Mouse (Mus musculus) testis, postnatal 14 days (tissue): ENCODE measurements around the gene Tmem101.
"Not testable (repeated sequence)": the region's sequence is repeated elsewhere in the genome, so short reads cannot be mapped to it uniquely, and the experiment has no call there.

Experiments
- DNase-seq: peaks from one replicate; pipeline ENCODE4 v3.0.0; 2021; ENCODE audit warnings: low spot score

Tmem101 gene

DNA sequence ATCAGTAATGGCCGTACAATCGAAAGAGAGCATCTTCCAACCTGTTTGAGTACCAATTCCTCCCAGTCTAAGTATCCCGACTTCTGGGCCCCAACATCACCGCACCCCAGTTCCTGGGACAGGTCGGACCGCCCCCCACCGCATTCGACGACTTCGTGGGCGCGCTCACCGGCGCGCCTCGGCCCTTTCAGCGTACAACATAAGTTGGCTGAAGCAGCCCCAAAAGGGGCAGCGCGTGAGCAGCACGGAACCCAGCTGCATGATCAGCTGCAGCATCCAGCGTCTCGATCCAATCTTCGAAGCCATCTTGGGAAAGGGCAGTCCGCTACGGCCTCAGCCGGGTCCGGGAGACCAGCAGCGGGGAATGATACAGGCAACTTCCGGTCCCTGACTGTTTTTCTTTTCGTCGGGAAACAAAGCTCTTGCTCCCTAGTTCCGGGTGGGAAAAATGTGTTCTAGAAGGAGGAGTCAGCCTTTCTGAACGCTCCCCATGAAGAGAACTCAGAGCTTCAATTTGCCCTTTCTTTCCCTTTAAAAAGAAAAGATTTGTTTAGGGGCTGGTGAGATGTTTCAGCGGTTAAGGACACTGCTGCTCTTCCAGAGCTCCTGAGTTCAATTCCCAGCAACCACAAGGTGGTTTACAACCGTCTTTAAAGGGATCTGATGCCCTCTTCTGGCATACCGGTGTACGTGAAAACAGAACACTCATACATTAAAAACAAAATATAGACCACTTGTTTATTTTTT lies at the start of gene Tmem101:
TSS of gene Tmem101 (minus strand) at position 366 of the 747 bp plus-strand sequence.
- DNase-seq: peak; percentile 92

DNA sequence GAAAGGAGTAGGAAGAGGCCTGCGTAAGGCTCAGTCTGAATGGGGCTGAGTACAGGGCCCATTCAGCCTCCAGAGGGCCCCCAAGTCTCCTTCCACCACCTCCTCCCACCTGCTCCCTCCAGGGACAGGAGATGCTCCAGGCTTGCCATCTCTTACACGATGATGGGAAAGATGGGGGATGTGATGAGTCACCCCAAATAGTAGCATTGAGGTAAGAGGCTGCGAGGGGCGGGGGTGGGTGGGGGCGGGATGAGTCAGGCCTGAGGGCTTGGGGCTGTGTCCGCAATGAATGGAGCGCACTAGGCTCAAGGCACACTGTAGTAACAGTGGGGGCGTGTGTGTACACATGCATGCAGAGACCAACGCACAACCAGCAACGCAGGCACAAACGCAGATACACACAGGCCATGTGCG lies 45.2 kb upstream of the Tmem101 start:
- no peak for DNase-seq

DNA sequence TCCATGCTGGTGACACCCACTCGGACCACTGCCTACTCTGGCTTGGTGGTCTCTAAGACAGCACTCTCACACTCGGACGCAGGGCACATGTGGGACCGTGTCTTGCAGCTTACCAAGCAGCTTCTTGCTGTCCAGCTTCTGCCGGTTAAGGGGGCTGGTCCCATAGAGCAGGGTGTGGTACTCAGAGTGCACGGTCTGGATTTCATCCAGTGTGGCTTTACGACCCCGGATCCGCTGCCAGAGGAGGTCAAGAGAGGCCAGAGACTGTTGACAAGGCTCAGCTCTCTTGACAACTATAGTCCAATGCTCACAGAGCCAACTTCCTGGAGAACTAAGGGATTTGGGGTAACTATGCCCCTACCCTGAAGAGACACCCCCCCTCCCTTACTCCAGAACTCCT lies 43.7 kb upstream of the Tmem101 start:
- DNase-seq: no peak

DNA sequence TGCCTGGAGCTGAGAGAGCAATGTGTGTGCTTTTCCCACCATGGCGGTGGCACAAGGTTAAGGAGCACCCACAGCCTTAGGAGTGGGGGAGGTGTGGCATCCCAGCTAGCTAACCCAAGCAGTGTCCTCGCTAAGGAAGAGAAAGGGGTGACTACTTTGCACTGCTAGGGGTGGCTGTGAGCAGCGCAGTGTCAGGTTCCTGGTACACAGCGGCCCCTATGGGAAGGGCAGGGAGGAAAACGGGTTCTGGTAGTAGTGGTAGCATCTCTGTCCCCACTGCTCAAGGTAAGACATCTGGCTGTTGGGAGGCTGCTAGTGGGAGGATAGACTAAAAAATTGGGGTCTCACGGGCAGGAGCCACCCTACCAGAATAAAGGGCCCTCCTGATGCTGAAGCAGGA lies 42.0 kb upstream of the Tmem101 start:
- no peak for DNase-seq

DNA sequence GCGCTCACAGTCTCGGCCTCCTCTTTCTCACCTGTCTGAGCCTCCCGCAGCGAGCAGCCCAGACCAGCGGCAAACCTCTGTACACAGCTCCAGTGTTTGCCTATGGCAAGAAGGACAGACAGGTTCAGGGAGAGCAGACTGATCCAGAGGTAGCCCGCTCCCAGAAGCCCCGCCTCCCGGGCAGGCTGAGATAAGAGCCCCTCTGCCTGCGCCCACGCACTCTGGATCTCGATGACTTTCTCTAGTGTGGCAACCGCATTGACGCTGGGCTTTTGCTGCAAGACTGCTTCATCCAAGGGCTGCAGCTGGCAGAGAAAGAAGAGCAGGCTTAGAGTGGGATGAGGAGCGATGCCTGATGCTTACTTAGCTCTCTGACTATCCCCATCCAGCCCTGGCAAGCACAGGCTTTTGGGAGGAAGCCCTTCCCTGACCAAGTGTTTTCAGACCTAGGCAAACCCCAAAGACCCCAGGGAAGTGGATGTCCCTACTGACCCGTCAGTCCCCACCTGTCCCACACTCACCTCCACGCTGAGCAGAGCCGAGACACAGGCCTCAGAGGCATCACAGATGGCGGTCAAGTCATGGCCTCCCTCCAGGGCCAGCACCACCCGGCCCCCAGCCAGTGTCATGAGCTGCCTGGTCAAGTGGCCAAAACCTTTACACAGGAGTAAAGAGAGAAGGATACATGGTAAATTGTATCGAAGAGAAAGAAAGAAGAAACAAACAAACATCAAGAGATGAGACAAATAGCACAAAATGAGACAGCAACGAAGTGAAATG lies 40.0 kb upstream of the Tmem101 start:
- no peak for DNase-seq

DNA sequence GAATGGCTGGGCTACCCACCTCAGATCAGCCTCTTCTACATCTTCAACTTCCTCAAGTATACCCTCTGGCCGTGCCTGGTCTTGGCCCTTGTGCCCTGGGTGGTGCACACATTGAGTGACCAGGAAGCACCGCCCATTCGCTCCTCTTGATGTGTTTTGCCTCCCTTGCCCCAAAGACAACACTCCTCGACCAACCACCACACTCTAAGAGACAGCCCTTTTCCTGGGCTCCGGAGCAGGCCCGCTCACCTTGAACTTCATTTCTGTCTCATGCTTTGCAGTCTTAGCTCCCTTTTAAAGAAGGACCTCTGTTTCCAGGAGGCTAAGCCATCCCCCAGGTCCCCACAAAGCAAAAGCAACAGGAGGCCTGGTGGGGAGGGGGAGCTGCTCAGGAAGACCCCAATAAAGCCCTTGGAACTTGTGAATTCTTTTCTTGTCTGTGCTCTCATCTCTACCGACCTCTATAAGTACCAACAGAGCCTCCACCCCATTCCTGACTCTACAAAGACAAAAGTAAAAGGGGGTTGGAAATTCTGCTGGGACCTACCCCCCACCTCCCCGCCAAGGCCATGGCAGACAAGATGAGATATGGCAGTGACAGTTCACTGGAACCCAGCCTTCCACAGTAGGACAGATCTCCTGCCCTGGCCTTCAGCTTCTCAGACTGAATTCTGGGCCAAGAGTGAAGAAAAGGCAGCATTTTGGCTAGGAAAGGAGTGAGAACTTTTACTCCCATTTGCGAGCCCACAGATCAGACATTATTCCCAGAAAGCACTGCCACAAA lies 37.6 kb upstream of the Tmem101 start:
- DNase-seq: no peak

DNA sequence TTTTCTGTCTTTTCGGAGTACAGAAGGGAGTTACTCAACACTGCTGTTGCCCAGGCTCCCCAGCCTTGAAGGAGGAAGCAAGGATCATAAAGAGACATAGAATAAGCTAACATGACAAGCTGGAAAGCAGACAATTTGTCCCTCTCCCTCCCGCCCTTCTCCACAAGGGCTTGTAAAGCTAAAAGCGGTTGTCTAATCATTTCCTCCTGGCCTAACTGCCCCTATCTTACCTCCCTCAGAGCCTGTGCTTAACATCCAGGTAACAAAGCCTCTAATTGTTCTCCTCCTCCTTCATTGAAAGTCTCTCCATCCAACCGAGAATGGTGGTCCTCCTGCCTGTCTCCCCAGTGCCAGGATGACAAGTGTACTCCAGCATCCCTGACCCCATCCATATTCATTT lies 34.6 kb upstream of the Tmem101 start:
- DNase-seq: no peak

DNA sequence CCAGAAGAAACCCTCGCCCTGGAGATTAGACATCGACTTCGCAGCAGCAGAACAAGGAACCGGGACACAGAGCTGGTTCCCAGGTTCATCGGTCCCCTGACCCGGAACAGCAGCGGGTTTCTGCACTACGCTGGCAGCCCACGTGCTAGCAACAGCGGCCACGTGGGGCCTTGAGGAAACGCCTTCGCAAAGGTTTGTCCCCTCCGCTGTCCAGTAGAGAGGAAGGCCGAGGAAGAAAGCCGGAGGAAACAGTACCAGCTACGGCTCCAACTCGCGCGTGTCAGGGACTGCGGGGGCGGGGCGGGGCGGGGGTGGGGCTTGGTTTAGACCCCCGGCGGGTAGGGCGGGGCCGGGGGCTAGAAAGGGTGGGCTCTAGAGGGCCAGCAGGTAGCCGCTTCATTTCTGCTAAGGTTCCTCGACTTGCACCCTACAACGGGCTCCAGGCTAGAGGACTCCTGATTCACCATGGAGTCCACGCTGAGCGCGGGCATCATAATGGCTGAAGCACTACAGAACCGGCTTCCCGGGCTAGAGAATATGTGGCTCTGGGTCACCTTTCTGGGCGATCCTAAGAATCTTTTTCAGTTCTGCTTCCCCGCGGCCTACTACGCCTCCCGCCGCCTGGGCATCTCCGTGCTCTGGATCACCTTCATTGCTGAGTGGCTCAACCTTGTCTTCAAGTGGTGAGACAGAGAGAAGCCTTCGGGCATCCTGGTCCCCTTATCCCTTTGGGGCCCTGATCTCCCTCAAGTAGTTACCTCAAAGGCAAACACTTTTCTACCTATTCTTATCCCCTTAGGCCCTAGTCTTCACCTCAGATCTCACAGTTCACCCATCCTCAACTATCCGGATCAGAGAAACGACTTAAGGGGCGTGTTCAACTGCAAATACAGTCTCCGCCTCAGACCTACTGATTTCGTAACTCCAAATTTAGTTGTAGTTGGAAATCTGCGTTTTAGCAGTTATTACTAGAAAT lies 33.5 kb upstream of the Tmem101 start, which contains the start of gene G6pc3:
TSS of gene G6pc3 (plus strand) at position 160 of the 976 bp plus-strand sequence.
- DNase-seq: peak; percentile 89

DNA sequence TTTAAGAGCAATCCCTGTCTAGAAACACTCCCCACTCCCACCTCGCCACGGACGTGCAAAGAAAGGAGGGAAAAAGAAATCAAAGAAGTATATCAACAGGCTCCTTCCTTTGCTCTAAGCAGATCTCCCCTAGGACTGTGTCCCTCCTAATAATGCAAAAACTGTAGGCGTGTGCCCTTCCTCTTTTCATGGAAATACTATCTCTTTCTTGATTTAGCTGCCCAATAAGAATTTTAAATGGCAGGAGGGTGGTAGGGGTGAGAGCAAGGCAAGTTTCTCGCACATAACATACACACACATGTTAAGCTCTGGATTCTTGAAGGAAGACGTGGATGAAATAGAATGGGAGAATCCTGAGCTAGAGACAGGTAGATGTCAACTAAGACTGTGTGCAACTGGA lies 32.8 kb upstream of the Tmem101 start:
- no peak for DNase-seq

DNA sequence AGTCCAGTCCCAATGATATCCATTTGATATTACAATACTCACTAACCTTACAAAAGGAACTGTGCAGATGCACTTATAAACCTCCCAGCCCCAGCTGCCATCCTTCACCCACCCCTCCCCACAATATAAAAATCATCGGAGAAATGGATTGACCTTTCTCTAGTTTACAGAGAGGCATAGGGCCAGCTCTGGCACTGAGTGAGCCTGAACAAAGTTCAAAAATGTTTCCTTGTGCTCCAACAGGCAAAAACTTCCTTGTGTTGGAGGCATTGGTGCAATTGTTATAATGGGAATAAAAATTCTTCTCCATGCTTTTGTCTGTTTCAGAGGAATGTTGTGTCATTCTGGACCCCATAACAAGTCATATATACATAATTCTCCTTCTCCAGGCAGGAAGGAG lies 30.0 kb upstream of the Tmem101 start:
- no peak for DNase-seq

DNA sequence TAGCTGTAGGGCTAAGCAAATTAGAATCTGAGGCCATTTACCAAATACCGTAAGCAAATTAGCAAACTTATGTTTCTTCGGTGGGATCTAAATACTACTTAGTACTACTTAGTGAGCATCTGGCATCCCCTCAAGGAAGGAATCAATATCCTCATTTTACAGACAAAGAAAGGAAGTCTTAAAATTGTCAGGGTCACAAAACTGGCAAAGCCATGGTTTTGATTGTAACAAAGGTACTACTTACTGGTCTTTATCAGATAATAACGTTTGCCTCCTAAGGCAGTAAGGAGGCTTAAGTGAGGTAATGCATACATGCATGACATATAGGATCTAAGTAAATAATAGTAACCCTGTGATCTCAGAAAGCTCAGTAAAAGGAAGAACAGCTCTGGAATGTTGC lies 29.5 kb upstream of the Tmem101 start:
- no peak for DNase-seq

DNA sequence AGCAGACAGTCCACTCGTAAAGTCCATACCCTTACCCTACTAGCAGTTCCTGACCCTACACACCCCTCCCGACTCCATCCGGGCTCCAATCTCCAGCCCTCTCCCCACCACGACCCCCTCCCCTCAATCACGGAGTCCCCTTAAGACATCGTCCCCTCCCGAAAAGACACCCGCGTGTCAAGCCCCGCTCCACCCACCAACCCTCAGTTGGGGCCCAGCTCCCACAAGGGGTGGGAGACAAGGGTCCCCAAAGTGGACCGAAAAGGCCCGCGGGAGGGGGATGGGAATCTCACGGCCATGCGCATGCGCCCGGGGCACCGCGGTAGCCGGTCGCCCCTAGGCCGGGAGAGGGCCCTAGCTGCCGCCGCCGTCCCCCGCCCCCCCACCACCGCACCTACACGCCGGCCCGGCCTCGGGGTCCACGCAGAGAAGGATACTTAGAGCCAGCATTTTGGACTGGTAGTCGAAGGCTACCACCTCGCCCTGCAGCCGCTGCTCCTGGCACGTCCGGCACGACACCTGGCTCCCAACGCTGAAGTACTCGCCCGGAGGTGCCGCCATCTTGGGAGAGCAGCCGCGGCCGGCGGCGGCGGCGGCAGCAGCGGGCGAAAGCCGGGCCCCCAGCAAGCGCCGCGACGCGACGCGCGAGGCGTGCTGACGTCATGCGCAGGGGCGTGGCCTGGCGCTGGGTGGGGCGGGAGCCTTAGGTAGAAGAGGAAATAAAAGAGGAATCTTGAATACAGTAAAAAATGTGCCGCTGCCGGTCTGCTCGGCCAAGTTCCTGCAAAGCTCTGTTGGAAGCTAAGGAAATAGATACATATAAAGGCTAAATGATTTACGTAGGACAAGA lies 28.7 kb upstream of the Tmem101 start, which contains the start of gene Lsm12:
TSS of gene Lsm12 (minus strand) at position 651 of the 850 bp plus-strand sequence.
- DNase-seq: peak; percentile 94

DNA sequence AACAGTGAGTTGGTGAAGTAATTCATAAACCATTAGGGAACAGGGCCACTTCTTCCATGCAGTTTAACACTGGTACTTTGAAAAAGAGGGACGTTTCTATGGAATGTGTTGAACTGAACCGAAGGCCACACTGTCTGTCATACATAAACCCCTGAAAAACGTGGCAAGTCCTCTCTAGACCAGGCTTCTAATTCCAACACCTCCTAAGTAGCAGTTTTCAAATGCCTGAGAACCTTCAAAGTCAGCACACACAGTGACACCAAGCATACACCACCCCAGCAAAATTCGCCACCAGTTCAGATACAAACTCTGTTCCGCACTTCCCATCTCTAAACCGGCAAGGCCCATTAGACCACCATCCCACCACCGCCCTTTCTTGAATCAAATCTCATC lies 28.0 kb upstream of the Tmem101 start:
- DNase-seq: no peak

DNA sequence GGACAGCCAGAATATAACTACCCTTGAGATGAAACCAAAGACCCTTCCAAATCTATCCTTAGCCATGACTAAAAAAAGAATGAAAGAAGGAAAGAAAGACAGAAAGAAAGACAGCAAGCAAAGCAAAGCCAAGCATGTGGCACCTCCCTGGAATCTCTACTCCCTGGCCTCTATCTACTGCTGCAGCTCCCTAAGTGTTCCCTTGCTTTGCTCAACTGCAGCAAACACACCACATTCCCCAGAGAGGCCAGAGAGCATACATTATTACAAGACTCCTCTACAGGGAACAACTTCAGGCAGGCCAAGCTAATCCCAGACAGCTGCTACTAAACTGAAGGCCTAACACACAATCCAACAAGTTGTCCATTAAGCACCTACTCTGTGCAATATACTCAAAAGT lies 23.6 kb upstream of the Tmem101 start:
- no peak for DNase-seq

DNA sequence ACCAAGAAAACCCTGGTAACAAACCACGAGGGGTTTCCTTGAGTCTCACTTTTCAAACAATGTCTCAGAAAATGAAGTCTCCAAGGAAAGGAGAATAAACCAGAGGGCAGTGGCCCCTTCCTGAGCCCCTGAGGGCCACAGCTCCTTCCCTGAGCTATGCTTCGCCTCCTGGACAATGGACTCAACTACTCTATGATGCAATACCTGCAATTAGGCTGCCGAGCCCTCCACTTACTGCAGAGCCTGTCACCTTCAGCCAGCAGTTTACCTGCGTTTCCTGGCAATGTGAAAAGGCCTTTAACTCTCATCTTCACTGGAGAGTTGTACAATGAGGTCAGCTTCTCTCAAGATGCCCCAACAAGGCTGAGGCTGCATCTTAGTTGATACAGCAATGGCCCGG lies 12.5 kb upstream of the Tmem101 start:
- no peak for DNase-seq

DNA sequence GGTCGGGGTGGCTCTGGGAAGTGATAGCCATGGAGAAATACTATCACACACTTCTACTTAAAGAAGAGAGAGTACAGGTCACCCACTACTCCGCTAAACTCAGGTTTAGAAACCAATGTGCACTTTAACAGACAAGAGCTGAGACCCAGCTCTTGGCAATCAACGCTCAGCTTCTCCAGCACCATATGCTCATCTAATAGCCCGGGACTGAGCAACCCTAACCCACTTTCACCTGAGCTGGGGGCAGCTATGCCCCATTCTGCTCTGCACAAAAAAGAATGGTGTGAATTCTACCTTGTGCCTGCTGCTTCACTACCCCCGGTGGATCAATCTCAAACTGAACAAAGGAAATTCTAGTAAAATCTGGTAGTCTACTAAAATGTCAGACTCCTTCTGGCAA lies 11.3 kb upstream of the Tmem101 start:
- no peak for DNase-seq

DNA sequence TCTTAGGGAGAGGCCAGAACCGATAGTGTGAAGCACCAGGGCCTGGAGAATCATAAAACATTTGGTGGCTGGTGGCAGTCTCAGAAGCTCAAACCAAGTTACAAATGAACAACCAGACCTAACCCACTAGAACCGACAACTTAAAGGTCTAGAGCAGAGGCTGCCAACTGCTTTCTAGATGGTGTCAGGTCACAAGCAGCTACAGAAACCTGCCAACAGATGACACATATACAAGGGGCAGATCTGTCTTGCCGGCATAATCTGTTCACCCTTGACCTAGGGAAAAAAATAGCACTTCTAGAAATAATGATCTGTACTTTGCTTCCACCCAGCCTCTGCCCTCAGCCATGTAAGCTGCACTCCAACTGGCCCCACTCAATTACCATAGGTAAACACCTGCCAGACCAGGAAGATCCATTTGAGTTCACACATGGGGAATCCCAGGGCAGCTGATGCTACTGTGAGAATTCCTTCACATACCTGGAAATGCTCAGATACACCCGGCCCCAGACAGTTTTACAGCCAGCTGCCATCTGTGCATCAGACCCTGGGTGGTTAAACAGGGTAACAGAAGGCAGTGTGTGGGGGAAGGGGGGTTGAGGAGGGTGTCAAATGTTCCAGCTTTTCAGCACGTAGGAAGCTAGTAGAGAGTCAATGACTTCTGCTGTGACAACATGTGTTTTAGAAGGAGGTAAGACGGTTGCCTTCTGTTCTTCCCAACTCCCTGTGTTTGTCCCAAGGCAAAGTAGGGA lies 9.9 kb upstream of the Tmem101 start:
- no peak for DNase-seq

DNA sequence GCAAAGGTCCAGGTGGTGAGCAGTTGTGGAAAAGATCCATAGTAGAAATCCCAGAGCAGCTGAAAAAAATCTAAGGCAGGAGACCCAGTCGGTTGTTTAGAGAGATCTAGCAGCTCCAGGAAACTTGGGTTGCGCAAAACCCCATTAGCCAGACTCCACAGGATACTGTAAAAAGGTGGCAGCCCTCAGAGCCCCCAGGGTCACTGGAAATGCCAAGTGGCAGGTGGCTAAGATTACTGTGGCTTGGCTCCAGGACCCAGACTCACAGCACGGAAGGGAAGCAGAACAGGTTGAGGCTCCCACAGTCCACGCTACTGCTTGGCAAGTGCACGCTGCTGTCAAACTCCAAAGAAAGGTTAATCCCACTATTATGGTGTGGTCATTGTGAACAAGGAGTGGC lies 3.6 kb upstream of the Tmem101 start:
- DNase-seq: no peak

DNA sequence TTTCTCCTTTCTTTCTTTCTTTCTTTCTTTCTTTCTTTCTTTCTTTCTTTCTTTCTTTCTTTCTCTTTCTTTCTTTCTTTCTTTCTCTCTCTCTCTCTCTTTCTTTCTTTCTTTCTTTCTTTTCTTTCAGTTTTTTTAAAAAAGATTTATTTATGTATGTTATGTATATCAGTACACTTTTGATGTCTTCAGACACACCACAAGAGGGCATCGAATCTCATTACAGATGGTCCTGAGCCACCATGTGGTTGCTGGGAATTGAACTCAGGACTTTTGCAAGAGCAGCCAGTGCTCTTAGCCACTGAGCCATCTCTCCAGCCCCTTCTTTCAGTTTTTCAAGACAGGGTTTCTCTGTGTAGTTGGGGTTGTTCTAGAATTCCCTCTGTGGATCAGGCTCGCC lies 1.8 kb upstream of the Tmem101 start:
- not testable (repeated sequence) for DNase-seq

DNA sequence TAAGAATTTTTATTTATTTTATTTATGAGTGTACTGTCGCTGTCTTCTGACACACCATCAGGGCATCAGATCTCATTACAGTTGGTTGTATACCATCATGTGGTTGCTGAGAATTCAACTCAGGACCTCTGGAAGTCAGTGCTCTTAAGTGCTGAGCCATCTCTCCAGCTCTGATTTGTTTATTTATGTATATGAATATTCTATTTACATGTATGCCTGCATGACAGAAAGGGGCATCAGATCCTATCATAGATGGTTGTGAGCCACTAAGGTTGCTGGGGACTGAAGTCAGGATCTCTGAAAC lies 534 bp upstream of the Tmem101 start:
- no peak for DNase-seq
